Mouse (Mus musculus) embryo, embryonic 11.5 days (tissue): ENCODE results near the gene Lax1.
"Not testable (repeated sequence)": the region's sequence is repeated elsewhere in the genome, so short reads cannot be mapped to it uniquely, and the experiment has no call there.

ENCODE experiments used
- DNase-seq: peaks from one replicate; pipeline ENCODE4 v3.0.0-alpha.2; 2012; ENCODE audit warnings: low read depth, low spot score

Gene Lax1

DNA sequence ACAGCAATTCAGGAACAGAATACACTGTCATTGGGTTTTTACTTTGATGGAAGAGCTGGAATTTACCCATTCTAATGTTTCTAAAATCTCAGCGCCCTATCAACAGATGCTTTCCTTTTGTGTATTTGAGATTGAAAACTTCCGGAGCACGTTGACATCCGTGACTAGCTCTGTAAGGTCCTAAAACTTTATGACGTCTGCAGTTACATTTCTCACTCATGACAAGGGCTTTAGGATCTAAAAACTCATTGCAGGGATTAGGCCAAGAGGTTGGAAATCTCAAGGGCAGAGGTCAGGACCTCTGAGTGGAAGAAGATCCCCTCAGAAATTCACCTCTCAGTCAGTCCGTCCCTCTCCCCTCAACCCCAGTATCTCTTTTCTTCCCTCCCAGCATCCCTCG lies 1.6 kb downstream of the Lax1 start:
- DNase-seq = no peak

- DNase-seq = no peak
Observed at GRCm38 (mm10) chr1:133685749-133686519, 4.0 kb downstream of the Lax1 start.

DNA sequence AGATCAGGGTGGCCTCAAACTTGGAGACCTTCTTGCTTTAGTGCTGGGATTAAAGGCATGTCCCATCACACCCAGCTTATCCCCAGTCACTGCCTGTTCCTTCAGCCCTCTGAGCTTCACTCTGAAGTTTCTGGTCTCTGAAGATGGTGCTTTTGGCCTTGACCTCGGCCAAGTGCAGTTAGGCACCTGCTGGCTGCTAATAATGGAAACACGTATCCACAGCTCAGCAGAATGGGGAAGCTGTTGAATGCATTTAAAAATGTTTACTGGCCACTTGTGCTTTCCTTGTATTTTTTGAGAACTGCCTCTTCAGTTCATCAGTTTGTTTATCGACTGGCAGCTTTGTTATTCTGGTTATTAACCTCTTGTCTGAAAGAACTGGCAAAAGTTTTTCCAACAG lies 18.1 kb downstream of the Lax1 start:
- no peak for DNase-seq

- DNase-seq = no peak
Observed at GRCm38 (mm10) chr1:133671266-133671665, 18.6 kb downstream of the Lax1 start.

GRCm38 (mm10) chr1:133670776-133671175 lies 19.1 kb downstream of the Lax1 start:
- no peak for DNase-seq

DNA sequence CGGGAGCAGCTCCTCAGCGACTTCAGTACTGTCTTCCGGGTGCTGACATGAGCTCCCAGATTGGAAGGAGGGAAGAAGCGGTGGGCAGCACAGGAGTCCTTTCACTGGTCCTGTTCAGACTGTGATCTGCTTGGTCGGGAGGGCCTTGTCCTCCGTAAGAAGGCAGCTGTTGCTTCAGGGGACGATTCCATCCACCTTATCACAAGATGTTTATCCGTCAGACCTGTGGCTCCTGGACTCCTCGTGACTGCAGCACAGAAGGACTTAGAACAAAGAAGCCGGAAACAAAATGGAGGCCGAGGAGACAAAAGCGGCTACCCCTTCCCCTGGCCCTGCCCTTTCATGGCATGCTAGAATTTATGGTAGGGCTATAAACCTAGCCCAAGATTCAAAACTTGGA lies 19.7 kb downstream of the Lax1 start:
- DNase-seq = no peak

DNA sequence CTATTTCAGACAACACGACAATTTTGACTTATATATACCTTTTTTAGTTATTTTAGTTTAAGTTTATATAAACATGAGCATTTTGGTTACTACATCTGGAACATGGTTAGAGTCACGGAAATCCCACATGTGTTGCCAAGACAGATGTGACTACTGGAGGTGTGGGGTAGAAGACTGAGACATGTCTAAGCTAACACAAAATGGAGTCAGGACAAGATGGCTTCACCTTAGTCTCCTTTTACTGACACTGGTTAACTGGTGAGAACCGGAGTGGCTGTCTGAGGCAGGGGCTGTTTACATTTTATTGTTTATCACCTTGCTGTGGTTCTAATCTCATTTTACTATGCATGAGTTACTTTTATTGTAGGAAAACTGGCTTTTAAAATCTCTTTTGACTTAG lies 21.3 kb downstream of the Lax1 start:
- no peak for DNase-seq

DNA sequence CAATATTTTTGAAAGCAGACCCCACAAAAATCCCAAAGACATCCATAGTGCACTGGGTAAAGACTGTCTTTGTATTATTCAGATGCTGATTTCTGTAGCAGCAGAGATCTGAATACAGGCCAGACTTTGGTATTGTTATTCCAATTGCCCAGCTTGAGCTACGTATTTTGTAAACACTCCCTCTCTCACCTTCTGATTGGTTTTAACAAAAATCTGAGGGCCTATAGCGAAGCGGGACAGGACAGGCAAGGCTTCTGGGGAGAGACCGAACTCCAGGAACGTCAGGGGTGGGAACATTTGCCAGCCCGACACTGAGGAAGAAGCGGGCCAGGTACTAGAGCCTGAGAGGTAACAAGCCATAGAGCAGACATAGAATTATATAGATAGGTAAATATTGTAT lies 22.2 kb downstream of the Lax1 start:
- no peak for DNase-seq

DNA sequence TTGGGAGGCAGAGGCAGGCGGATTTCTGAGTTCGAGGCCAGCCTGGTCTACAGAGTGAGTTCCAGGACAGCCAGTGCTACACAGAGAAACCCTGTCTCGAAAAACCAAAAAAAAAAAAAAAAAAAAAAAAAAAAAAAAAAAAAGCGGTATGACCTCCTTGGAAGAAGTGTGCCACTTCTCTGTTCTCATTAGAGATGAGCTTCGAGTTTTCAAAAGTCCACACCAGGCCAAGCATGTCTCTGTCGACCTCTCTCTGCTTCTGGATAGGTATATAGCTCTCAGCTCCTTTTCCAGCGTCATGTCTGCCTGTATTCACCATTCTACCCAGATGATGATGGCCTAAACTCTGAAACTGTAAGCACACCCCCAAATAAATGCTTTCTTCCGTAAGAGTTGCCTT lies 24.2 kb downstream of the Lax1 start:
- DNase-seq = not testable (repeated sequence)

DNA sequence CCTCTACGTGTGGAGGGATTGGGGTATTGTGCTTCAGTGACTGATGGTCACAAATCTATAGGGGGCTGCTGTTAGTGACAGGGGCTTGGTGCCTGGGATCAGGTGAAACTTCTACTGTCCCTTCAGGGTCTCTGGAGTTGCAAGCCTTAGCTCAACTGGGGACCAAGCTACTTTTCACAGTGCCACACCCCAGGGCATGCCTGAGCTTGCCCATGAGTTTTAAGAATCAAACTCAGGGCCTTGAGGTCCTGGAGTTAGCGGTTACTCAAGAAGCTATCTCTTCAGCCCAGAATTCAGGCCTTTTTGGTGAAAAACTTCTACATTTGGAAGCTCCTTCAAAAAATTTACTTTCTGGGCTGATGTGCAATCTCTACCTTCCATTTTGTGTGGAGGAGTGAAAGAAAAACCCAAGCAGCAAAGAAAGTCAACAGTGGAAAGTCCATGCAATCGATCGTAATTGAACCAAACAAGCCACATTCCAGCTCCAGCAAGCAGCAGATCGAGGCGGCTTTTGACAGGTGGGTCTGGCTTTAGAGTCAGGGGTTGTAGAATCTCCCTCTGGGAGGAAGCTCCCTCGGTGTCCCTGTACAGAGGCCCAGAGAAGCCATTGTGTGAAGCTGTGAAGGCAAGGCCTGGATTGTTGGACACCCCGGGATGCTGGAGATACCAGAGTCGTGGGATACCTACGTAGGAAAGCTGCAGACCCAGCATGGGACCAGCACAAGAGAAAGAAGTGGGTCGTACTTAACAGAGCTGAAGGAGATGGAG lies 25.5 kb downstream of the Lax1 start:
- DNase-seq = no peak

GRCm38 (mm10) chr1:133663427-133663826 lies 26.5 kb downstream of the Lax1 start:
- no peak for DNase-seq

DNA sequence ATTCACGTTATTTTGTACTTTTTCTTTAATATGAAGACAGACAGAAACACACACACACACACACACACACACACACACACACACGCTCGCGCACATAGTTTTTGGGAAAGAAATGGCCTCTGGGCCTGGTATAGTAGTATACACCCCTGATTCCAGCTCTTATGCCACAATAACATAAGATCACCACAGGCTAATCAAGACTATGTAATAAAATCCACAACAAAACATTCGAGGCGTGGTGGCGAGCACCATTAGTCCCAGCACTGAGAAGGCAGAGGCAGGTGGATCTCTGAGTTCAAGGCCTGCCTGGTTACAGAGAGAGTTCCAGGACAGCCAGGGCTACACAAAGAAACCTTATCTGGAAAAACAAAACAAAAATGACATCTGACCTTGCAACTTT lies 27.0 kb downstream of the Lax1 start:
- DNase-seq = no peak

DNA sequence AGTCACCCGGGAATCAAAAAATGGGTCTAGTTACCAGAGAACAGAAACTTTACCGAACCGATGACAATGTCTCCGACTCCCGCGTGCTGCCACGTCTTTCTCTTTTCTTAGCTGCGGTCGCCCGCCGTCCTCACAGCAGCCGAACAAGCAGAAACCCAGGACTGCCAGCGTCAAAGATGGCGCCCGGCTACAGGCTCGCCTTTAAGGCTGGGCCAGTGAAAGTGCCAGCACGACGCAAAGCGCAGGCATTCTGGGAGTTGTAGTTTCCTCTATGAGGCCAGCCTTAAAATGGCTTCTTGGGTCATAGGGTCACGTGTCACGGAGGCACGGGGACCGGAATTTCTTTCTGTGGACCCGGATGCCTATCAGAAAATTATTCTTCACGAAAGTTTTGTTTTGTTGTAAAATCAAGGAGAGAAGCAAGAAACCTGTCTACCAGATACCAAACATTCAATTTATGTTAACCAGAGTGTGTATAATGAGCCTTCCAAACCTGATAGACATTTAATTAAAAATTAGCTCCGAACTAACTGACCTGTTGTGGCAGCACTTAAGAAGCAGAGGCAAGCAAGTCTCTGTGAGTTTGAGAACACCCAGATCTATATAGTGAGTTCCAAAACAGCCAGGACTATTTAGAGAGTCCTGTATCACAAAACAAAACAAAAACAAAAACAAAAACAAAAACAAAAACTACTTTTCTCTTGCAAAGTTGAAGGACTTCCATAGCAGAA lies 28.5 kb downstream of the Lax1 start, which contains the start of gene Gm38394:
TSS of gene Gm38394 (minus strand) at position 116 of the 731 bp plus-strand sequence.
- DNase-seq = peak; percentile 90

GRCm38 (mm10) chr1:133660466-133661202 lies 29.3 kb downstream of the Lax1 start, which contains the start of gene Zbed6:
Gene Zbed6 (minus strand): TSS chr1:133660885.
- peak; percentile 49 for DNase-seq

DNA sequence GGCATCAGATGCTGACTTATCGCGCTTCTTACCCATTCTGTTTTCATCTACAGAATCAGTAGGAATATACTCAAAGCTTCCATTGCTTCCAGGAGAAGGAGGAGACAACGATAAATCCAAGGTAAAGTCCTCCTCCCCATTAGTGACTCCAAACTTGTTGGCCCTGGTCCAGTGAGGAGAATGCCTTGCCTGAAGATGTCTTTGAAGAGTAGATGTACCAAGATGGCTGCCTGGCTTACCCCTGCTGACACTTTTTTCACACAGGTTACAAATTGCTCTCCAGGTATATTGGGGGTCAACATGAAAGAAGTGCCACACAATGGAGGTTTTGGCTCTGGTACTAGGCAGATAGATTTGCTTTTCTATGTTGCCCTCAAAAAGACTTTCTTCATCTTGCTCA lies 31.0 kb downstream of the Lax1 start:
- DNase-seq = no peak

DNA sequence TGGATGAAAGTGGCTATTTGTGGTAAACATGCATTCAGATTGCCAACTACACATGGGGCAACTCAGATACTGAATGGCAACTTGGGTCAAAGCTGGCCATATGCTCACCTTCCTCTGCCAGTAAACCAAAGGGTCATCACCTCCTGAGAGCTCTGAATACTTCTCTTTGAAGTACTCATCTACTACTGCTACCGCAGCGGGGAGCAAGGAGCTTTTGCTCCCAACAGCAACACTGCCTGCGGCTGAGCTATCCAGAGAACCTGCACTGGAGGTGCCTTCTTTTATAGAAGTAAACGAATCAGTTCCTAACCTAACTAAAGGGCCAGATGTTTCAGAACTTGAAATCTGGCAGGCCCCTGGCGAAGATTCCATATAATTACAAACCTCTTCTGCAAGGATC lies 33.1 kb downstream of the Lax1 start:
- no peak for DNase-seq

GRCm38 (mm10) chr1:133653033-133653432 lies 36.9 kb downstream of the Lax1 start:
- DNase-seq = no peak

DNA sequence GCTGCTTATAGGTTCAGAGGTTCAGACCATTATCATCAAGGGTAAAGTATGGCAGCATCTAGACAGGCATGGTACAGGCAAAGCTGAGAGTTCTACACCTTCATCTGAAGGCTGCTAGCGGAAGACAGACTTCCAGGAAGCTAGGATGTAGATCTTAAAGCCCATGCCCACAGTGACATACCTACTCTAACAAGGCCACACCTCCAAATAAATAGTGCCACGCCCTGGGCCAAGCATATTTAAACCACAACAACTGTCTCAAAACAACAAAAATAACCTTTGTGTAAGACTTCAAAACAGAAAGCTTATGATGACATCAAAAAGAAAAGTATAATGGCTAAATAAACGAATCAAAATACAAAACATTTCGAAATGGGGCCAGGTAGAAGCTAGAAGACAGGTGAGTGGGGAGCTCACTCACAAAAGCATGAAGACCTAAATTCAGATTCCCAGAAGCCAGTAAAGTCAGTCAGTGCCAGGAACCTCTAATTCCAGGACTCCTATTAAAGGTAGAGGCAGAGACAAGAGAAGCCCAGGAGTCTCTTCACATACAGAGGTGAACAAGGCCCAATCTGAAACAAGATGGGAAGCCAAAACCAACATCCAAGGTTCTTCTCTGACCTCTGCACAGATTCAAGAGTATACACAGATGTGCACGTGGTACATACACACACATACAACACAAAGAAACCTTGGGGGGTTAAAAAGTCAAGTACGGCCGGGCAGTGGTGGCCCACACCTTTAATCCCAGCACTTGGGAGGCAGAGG lies 39.4 kb downstream of the Lax1 start:
- no peak for DNase-seq

GRCm38 (mm10) chr1:133645652-133646051 lies 44.3 kb downstream of the Lax1 start:
- DNase-seq = no peak

- no peak for DNase-seq
Observed at GRCm38 (mm10) chr1:133641163-133641562, 48.7 kb downstream of the Lax1 start.

GRCm38 (mm10) chr1:133638517-133638916 lies 51.4 kb downstream of the Lax1 start:
- no peak for DNase-seq
